Mouse (Mus musculus) small intestine, adult 2 months (tissue): ENCODE measurements around the gene Nlgn2.

Source experiments
- CTCF ChIP-seq: fragments of 200-500 bp; IDR thresholded peaks from 2 replicates; pipeline ENCODE4 v1.5.1; 2012; ENCODE audit warnings: low read depth, mild to moderate bottlenecking, control low read depth, inconsistent platforms, low read length, moderate library complexity, mixed read lengths; ENCODE audit not compliant: insufficient replicate concordance, insufficient read length; ENCODE audit errors: extremely low read depth
- POLR2A ChIP-seq: fragments of 200-500 bp; IDR thresholded peaks from 2 replicates; pipeline ENCODE4 v1.6.1; 2012; ENCODE audit warnings: low read depth, mild to moderate bottlenecking, control low read depth, inconsistent platforms, low read length, moderate library complexity

GRCm38 (mm10) chr11:69789431-69789830 is 48.2 kb downstream of the Nlgn2 start:
- no peak for TF ChIP-seq CTCF
- no peak for TF ChIP-seq POLR2A
